20 mouse cellular contexts compared by ENCODE assay signal in the genomic region with DNA sequence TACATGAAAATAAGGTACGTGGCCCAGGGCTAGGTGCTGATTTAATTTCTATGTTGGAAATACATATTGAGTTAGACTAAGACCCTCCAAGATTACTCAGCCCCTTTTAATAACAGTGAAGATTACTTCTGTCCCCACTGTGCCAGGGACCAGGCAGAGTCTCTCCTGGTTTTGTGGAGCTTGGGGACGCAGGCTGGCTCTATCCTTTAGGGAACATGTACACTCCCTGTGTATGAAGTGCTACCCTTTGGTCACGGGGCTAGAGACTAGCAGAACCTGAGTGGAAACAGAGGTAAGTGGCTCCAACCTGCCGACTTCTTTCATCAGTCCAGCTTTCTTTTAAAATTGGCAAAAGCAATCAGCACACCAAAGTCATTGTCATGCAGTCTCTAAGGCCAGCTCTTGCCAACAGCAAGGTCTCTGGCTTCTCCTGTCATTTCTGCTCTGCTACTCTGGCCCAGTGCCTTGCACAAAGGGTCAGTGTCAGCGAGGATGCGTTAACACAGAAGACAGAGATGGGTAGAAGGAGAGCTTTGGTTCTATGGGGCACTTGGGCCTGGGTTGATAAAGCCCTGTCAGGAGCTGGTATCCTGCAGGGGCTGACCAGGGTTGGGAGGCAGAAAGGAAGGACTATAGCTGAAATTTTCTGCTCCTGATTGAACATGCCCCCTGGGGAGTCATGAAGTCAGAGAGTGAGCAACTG. TPM values are rescaled to one million over a fixed set of nuclear protein-coding genes. Genes with fewer than 3 reads are reported as not detected.
A peak's percentile ranks its signal among the peaks of the same experiment; 100 is the strongest.
DNase-seq lines count a peak whose midpoint lies in the region; ATAC-seq lines count a peak whose summit lies in the region.
"Had no signal": no experiment of that assay in that cellular context is flagged by ENCODE, and none has a peak within 500 bp of the region (broad histone marks: within the 10 kb centered on the region; RNA-seq: fewer than 3 reads in every experiment).

No protein-coding gene starts in this region.

- no peaks in the 10 kb centered on the region for H3K27me3 ChIP-seq in midbrain, embryonic 10.5 days (ENCODE audit: low read depth, poor library complexity, severe bottlenecking)
- no peaks in the 10 kb centered on the region for H3K27me3 ChIP-seq in midbrain, embryonic 16.5 days (ENCODE audit: control insufficient read depth, insufficient read depth, low read depth, low read length)
- H3K27me3 ChIP-seq in hindbrain, embryonic 15.5 days: 0 out of 2 replicates have a peak, but pooled peaks cover 3% of the 10 kb centered on the region
- H3K27me3 ChIP-seq in neural tube, embryonic 13.5 days: no peaks in the 10 kb centered on the region; the same call in 1 of the 2 replicates
- H3K27me3 ChIP-seq: embryonic facial prominence, embryonic 15.5 days had no signal

- DNase-seq in embryo, embryonic 9.5 days (ENCODE audit: extremely low spot score): peak; percentile 27
- DNase-seq in embryo, embryonic 10 days (ENCODE audit: low spot score): no peak
- DNase-seq in midbrain, embryonic 10.5 days (ENCODE audit: low spot score): peak; percentile 15
- no peak for DNase-seq in heart, adult 8-10 months (ENCODE audit: low spot score)
- DNase-seq in gastrocnemius, postnatal 10 days: no peak
- DNase-seq: adrenal gland, adult 8-10 months; cerebellum, postnatal 25 days; gastrocnemius, adult 2 months; heart, adult 2 months; kidney, postnatal 4 days; liver; liver, postnatal 0 days; lung, postnatal 14 days had no signal

- peak overlapping the region; percentile 55 for H3K27ac ChIP-seq in midbrain, embryonic 10.5 days (replicated peaks)
- H3K27ac ChIP-seq in midbrain, embryonic 16.5 days (ENCODE audit: low read length): no peak overlapping the region
- H3K27ac ChIP-seq in hindbrain, embryonic 15.5 days (replicated peaks): no peak overlapping the region
- no peak overlapping the region for H3K27ac ChIP-seq in neural tube, embryonic 13.5 days (replicated peaks)
- H3K27ac ChIP-seq: embryonic facial prominence, embryonic 15.5 days; gastrocnemius, adult 2 months; heart, adult 2 months had no signal

- H3K9ac ChIP-seq in midbrain, embryonic 16.5 days (ENCODE audit: low read depth, low read length): no peak overlapping the region
- no peak overlapping the region for H3K9ac ChIP-seq in hindbrain, embryonic 15.5 days
- H3K9ac ChIP-seq in neural tube, embryonic 13.5 days: no peak overlapping the region
- H3K9ac ChIP-seq: embryonic facial prominence, embryonic 15.5 days; liver, postnatal 0 days had no signal

- H3K4me2 ChIP-seq in midbrain, embryonic 16.5 days (ENCODE audit: low read length): no peak overlapping the region
- H3K4me2 ChIP-seq in hindbrain, embryonic 15.5 days: no peak overlapping the region
- no peak overlapping the region for H3K4me2 ChIP-seq in neural tube, embryonic 13.5 days
- H3K4me2 ChIP-seq: embryonic facial prominence, embryonic 15.5 days had no signal

- H3K4me3 ChIP-seq in midbrain, embryonic 10.5 days: no peak overlapping the region
- H3K4me3 ChIP-seq in midbrain, embryonic 16.5 days (ENCODE audit: low read depth, low read length): no peak overlapping the region
- no peak overlapping the region for H3K4me3 ChIP-seq in hindbrain, embryonic 15.5 days
- no peak overlapping the region for H3K4me3 ChIP-seq in neural tube, embryonic 13.5 days
- H3K4me3 ChIP-seq: embryonic facial prominence, embryonic 15.5 days; gastrocnemius, adult 2 months; heart, adult 2 months; megakaryocyte, embryonic 14.5 days had no signal

- 62% methylated on average over 6 of the region's 6 CpGs for WGBS in midbrain, embryonic 10.5 days
- WGBS in midbrain, embryonic 16.5 days: 57% methylated on average over 6 of the region's 6 CpGs
- 40% methylated on average over 6 of the region's 6 CpGs for WGBS in hindbrain, embryonic 15.5 days
- WGBS in neural tube, embryonic 13.5 days: 57% methylated on average over 6 of the region's 6 CpGs

- H3K9me3 ChIP-seq in midbrain, embryonic 10.5 days (replicated peaks): no peaks in the 10 kb centered on the region
- no peaks in the 10 kb centered on the region for H3K9me3 ChIP-seq in midbrain, embryonic 16.5 days (replicated peaks; ENCODE audit: control insufficient read depth, low read length, poor library complexity, severe bottlenecking)
- no peaks in the 10 kb centered on the region for H3K9me3 ChIP-seq in hindbrain, embryonic 15.5 days
- H3K9me3 ChIP-seq in neural tube, embryonic 13.5 days: no peaks in the 10 kb centered on the region
- H3K9me3 ChIP-seq: embryonic facial prominence, embryonic 15.5 days had no signal

- no peak for ATAC-seq in midbrain, embryonic 16.5 days
- ATAC-seq in hindbrain, embryonic 15.5 days (ENCODE audit: low FRiP score, low read depth): 0 out of 2 replicates have a peak, but pooled peaks have one; percentile 19
- peak; percentile 63; the same call in 1 of the 2 replicates for ATAC-seq in neural tube, embryonic 13.5 days (ENCODE audit: low read depth)
- ATAC-seq: inflammation-experienced regulatory T-cells, adult 6 months; liver, postnatal 0 days had no signal

- no peaks in the 10 kb centered on the region for H3K36me3 ChIP-seq in midbrain, embryonic 10.5 days
- no peaks in the 10 kb centered on the region for H3K36me3 ChIP-seq in midbrain, embryonic 16.5 days (ENCODE audit: control insufficient read depth, insufficient read depth, low read length)
- H3K36me3 ChIP-seq in hindbrain, embryonic 15.5 days: no peaks in the 10 kb centered on the region
- H3K36me3 ChIP-seq in neural tube, embryonic 13.5 days: no peaks in the 10 kb centered on the region
- H3K36me3 ChIP-seq: embryonic facial prominence, embryonic 15.5 days had no signal

- peaks cover 22% of the 10 kb centered on the region for H3K4me1 ChIP-seq in midbrain, embryonic 10.5 days
- H3K4me1 ChIP-seq in midbrain, embryonic 16.5 days (ENCODE audit: control insufficient read depth, insufficient read depth, low read length): no peaks in the 10 kb centered on the region
- H3K4me1 ChIP-seq in hindbrain, embryonic 15.5 days (replicated peaks): peaks cover 6% of the 10 kb centered on the region; the same call in 1 of the 2 replicates
- peaks cover 12% of the 10 kb centered on the region for H3K4me1 ChIP-seq in neural tube, embryonic 13.5 days (replicated peaks)
- H3K4me1 ChIP-seq: embryonic facial prominence, embryonic 15.5 days; megakaryocyte, embryonic 14.5 days had no signal

RNA-seq across cellular contexts. Expression of a gene that starts 9.1 kb away (rescaled TPM):
- 2.0 and 3.1 TPM in 2 replicates for polyA plus RNA-seq in midbrain, embryonic 10.5 days (2016; fragmentation: Nextera tagmentation; extraction: Ambion mirVana)
- polyA plus RNA-seq in midbrain, embryonic 16.5 days (2015; fragmentation: Nextera tagmentation; extraction: Ambion mirVana): 67.8 and 73.0 TPM in 2 replicates
- 41.8 and 44.3 TPM in 2 replicates for polyA plus RNA-seq in hindbrain, embryonic 15.5 days (2015; fragmentation: Nextera tagmentation; extraction: Ambion mirVana)
- 13.5 and 18.1 TPM in 2 replicates for polyA plus RNA-seq in neural tube, embryonic 13.5 days (2015; fragmentation: Nextera tagmentation; extraction: Ambion mirVana)
- total RNA-seq in heart, adult 8-10 months (2022): 1 to 10 TPM in 3 of 4 experiments, under 1 TPM in 1; 0.87 to 1.2 (median 1.1) TPM
- 1 to 10 TPM; 5.0 to 5.7 TPM for total RNA-seq in gastrocnemius, postnatal 10 days (2021)
- total RNA-seq: MEL had no signal

Comparison
In these comparisons a context has a peak if more than half of its experiments do, and no peak if none do; other contexts are left out.
1. DNase-seq: peak in embryo, embryonic 9.5 days (single experiment) and midbrain, embryonic 10.5 days (single experiment); none in embryo, embryonic 10 days (single experiment), heart, adult 8-10 months (single experiment) and gastrocnemius, postnatal 10 days (single experiment).